Mouse (Mus musculus) naive thymus-derived CD4-positive, alpha-beta T cell, adult 2 months (primary cell): Measurements from ENCODE around the gene Tjp3.

ENCODE experiments used
- DNase-seq: peaks from one replicate; pipeline ENCODE4 v3.0.0-alpha.2; 2011; ENCODE audit warnings: low read depth

Gene Tjp3

DNA sequence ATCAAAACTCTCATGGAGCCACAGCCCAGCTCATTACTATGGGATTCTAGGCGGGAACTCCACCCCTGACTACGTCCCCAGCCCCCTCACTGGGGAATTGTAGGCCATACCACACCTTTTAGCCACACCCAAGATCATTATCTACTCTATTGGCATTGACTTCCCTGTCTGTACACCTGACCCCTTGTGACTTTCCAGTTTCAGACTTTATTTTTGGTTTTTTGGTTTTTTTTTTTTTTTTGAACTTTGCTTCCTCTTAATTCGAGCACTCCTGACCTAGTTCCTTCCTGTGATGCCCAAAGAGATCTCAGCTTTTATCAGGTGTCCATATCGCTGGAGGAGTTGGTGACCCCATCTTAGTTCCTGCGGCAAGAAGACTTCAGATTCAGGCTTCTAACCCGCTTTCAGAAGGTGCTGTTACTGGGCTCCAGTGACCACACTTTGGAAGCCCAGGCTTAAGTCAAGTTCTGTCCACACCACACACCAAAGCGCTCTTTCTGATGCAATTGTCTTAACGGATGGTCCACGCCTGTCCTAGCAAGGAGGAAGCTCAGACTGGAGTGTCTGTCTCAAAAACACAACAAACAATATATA lies at the start of gene Tjp3:
TSS of gene Tjp3 (minus strand) at position 71 of the 594 bp plus-strand sequence.
- no peak for DNase-seq

GRCm38 (mm10) chr10:81340551-81341332 lies 49.4 kb upstream of the Tjp3 start:
- no peak for DNase-seq

GRCm38 (mm10) chr10:81336558-81336957 lies 45.2 kb upstream of the Tjp3 start:
- DNase-seq: no peak

DNA sequence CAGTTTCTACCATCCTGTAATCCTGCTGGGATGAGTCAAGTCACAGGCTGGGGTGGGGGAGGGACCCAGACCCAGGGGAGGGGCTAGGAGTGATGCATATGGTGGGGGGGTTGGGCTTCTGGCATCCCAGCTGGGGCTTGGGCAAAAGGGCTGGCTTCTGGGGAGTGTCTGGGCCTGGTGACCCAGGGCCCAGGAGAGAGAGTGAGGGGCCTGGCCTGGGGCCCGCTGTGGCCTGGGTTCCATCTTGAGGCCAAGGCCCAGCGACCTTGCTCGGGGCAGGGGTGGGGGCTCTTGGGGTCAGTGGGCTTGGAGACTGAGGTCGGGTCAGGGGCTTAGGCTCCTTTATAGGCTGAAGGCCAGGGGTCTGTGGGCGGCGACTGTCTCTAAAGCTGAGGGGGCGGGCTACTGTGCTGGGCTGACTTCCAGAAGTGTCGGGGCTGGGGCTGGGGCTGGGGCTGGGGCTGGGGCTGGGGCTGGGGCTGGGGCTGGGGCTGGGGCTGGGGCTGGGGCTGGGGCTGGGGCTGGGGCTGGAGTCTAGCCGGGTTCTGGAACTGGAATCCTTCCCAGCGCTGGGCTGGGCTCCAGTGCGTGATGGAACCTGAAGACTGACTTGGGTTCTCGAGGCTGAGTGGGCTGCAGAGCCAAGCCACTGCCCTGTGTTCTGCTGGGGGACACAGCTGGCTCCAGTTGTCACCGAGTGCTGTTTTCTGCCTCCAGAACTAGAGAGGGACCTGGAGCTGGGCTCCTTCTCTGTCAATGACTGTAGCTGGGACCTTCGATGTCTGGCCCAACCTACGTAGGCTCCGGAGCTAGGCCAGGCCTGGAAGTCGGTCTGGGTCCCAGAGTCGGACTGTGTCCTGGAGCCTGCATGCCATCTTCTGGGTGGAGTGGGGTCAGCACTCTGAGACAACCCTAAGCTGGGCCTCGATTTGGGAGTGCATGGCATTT lies 44.3 kb upstream of the Tjp3 start:
- no peak for DNase-seq

DNA sequence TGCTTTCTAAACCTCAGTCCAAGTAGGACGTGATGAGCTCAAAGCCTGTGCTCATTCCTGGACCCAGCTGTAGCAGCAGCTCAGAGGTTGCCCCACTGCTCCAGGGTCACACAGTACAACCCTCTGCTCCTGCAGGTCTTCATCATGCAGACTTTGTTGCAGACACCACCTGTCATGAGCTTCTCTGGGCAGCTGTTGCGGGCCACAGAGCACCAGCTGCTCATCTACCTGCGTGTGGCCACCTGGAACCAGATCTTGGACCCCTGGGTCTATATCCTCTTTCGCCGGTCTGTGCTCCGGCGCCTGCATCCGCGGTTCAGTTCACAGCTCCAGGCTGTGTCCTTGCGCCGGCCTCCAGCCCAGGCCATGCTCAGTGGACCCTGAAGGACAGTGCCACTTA lies 42.9 kb upstream of the Tjp3 start:
- no peak for DNase-seq

- DNase-seq: no peak
Measured at GRCm38 (mm10) chr10:81332277-81332676, 40.9 kb upstream of the Tjp3 start.

- no peak for DNase-seq
Measured at GRCm38 (mm10) chr10:81330007-81330406, 38.6 kb upstream of the Tjp3 start.

GRCm38 (mm10) chr10:81329194-81329975 lies 38.0 kb upstream of the Tjp3 start:
- DNase-seq: peak; percentile 66

- DNase-seq: peak; percentile 64
Measured at GRCm38 (mm10) chr10:81328386-81328785, 37.0 kb upstream of the Tjp3 start, which contains the start of gene Tbxa2r. Gene Tbxa2r (plus strand): TSS chr10:81328731.

DNA sequence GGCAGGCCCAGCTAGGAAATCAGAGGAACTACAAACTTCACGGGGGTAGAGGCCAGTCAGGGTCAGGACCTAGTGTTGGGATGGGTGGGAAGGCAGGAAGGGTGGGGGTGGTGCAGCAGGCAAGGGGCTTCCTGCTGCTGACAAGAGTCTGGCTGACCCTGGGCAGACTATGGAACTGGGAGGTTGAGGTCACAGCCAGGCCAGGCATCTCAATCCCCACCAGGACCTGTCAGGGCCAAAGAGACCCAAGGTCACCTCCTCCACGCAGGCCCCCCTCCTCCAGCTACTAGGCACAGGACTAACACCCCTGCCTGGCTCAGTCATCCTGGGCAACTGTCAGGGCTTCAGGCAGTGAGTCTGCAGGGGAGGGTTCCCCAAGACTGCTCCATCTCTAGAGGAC lies 36.6 kb upstream of the Tjp3 start:
- no peak for DNase-seq

- no peak for DNase-seq
Measured at GRCm38 (mm10) chr10:81326858-81327257, 35.5 kb upstream of the Tjp3 start.

DNA sequence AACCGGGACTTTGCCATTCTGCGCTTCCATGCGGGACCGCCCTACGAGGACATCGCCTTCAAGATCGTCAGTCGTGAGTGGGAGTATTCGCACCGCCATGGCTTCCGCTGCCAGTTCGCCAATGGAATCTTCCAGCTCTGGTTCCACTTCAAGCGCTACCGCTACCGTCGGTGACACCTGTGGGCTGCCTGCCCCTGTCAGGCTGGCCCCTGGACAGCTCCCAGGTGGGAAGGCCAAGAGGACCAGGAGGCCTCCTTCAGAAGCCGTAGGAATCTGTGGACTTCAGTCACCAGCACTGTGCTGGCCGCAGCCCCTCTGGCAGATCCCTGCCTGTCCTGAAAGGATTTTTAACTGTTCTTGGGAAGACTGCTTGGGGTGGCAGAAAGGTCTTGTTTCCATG lies 34.4 kb upstream of the Tjp3 start:
- DNase-seq: no peak

- DNase-seq: no peak
Measured at GRCm38 (mm10) chr10:81325176-81325575, 33.8 kb upstream of the Tjp3 start.

DNA sequence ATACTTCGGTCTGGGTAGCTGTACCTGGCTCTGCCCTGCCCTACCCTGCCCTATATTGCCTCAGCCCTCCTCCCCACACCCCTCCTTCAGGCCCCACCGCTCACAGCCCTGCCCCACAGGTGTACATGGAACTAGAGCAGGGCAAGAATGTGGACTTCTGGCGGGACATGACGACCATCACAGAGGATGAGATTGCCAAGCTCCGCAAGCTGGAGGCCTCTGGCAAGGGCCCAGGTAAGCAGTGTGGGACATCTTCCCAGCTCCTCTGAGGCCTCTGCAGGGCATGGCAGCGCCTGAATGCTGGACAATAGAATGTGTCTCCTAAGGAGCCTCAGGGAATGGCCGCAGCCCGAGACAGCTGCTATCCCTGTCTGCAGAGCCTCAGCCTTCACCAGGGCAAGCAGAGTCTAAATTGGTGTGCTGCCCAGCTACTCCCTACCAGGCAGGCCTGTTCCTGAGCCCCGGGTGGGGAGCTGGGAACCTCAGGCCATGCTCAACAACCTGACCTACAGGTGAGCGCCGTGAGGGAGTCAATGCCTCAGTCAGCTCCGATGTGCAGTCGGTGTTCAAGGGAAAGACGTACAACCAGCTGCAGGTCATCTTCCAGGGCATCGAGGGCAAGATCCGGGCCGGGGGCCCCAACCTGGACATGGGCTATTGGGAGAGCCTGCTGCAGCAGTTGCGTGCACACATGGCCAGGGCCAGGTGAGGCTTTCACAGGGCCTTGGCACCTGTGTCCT lies 32.6 kb upstream of the Tjp3 start:
- no peak for DNase-seq

- no peak for DNase-seq
Measured at GRCm38 (mm10) chr10:81323141-81323775, 31.9 kb upstream of the Tjp3 start.

DNA sequence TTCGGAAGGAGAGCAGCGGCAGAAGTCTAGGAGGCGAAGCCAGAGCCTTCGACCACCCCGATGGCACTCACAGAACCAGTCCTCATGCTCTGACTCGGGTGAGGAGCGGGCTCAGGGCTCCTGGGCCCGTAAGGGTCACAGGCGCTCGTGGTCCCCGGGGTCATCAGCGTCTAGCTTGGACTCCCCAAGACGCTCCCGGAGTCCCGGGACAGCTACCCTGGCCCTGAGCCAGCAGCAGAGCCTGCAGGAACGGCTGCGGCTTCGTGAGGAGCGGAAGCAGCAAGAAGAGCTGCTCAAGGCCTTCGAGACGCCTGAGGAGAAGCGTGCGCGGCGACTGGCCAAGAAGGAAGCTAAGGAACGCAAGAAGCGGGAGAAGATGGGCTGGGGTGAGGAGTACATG lies 31.1 kb upstream of the Tjp3 start:
- no peak for DNase-seq

- DNase-seq: no peak
Measured at GRCm38 (mm10) chr10:81321436-81321835, 30.1 kb upstream of the Tjp3 start.

DNA sequence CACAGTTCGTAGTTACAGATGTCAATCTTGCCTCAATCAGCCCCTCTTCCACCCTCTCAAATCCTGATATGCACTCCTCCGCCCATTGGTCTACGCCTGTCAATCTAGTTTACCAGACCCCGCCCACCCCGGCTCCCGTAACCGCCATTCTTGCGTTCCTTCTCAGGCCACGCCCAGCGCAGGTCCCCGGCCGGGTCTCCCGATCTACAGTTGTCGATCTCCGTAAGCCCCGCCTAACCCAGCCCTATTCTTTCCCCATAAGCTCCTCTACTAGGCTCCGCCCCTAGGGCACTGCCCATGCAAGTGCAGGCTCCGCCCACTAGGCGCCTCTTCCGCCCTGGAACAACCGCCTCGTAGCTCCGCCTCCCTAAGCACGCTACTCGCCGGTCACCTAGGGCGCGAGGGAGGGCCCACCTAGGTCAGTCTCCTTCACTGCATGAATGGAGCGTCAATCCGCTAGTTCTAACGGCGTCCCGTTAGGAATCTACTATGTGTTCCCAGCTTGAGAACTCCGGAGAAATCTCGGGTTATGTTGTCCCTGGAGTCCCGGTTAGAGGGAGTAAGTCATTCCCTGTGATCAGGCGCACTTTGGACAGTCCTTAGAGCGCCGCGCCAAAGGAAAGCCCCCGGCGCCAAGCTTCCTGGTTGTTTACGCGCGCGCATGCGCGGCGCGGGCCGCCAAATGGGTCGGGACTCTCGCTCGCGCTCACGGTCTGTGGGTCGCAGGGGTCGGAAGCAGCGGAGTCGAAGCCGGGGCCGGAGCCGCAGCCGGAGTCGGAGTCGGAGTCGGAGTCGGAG lies 29.4 kb upstream of the Tjp3 start, which contains the start of gene Cactin:
TSS of gene Cactin (plus strand) at position 554 of the 798 bp plus-strand sequence.
- peak; percentile 100 for DNase-seq

DNA sequence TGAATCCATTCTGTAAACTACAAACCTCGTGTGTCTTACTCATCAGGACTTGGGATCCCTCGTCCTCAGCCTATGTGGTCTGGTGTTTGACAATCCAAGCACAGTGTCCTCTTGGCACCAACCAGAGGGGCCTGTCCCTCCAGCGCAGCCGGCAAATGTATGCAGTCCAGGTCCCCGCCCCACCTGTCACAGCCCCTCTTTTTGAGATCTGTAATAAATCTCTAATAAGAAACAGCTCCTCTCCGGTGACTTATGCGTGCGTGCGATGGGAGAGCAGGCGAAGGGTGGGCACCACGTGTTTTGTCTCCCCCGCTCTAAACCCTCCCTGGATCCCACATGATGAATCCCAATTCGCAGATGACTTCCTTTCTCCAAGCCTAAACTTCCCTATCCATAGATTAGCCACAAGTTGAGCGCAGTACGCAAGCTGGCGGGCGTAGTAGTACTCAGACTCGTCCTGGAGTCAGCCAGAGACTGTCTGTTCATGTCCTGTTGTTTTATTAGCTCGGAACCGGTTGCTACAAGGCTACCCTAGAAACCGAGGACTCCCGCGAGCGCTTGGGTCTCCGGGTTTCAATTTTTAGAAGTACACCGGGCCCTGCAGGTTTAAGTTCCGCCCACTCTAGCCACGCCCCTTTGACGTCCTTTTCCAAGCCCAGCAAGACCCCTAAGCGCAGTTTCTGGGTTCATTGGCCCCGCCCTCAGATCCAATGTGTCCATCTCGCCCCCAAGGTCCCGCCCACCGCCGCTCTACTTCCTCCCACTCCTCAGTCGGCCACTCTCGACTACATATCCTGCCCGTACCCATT lies 28.6 kb upstream of the Tjp3 start:
- DNase-seq: no peak
